Mouse (Mus musculus): ENCODE data around the gene Zfp367. TPM values are rescaled to one million over a fixed set of nuclear protein-coding genes. Genes with fewer than 3 reads are reported as not detected.

The Zfp367 gene
- total RNA-seq, 2 experiments from 2014 or later: 33.2 to 34.5 TPM

GRCm38 (mm10) chr13:64154651-64155050 is 1.6 kb upstream of the Zfp367 start:
- DNase-seq (ENCODE audit: low spot score): no peak

GRCm38 (mm10) chr13:64153751-64154267 is 807 bp upstream of the Zfp367 start:
- DNase-seq (ENCODE audit: low spot score): peak; percentile 50

- no peak for DNase-seq (ENCODE audit: low spot score)
Observed at GRCm38 (mm10) chr13:64152671-64153082, 325 bp downstream of the Zfp367 start.

- peak; percentile 86 for DNase-seq (ENCODE audit: low spot score)
Observed at GRCm38 (mm10) chr13:64152241-64152669, 747 bp downstream of the Zfp367 start.

- no peak for DNase-seq (ENCODE audit: low spot score)
Observed at GRCm38 (mm10) chr13:64150121-64150520, 2.9 kb downstream of the Zfp367 start.

GRCm38 (mm10) chr13:64129616-64130375 is 23.2 kb downstream of the Zfp367 start:
- peak; percentile 29 for DNase-seq (ENCODE audit: low spot score)

- DNase-seq (ENCODE audit: low spot score): peak; percentile 57
Observed at GRCm38 (mm10) chr13:64128858-64129615, 24.0 kb downstream of the Zfp367 start, which contains the start of gene Slc35d2. Slc35d2 (minus strand) TSS chr13:64129368.

- DNase-seq (ENCODE audit: low spot score): no peak
Observed at GRCm38 (mm10) chr13:64126316-64126715, 26.7 kb downstream of the Zfp367 start.

- DNase-seq (ENCODE audit: low spot score): no peak
Observed at GRCm38 (mm10) chr13:64124886-64125285, 28.1 kb downstream of the Zfp367 start.

GRCm38 (mm10) chr13:64123491-64124188 is 29.4 kb downstream of the Zfp367 start:
- DNase-seq (ENCODE audit: low spot score): no peak

- no peak for DNase-seq (ENCODE audit: low spot score)
Observed at GRCm38 (mm10) chr13:64120760-64121159, 32.2 kb downstream of the Zfp367 start.

GRCm38 (mm10) chr13:64117442-64117841 is 35.6 kb downstream of the Zfp367 start:
- no peak for DNase-seq (ENCODE audit: low spot score)

- DNase-seq (ENCODE audit: low spot score): no peak
Observed at GRCm38 (mm10) chr13:64110421-64110820, 42.6 kb downstream of the Zfp367 start.

- DNase-seq (ENCODE audit: low spot score): no peak
Observed at GRCm38 (mm10) chr13:64108381-64108850, 44.6 kb downstream of the Zfp367 start.

- DNase-seq (ENCODE audit: low spot score): no peak
Observed at GRCm38 (mm10) chr13:64107535-64107934, 45.5 kb downstream of the Zfp367 start.

GRCm38 (mm10) chr13:64107105-64107504 is 45.9 kb downstream of the Zfp367 start:
- DNase-seq (ENCODE audit: low spot score): no peak

- no peak for DNase-seq (ENCODE audit: low spot score)
Observed at GRCm38 (mm10) chr13:64105690-64106089, 47.3 kb downstream of the Zfp367 start.

GRCm38 (mm10) chr13:64100186-64100585 is 52.8 kb downstream of the Zfp367 start:
- peak; percentile 30 for DNase-seq (ENCODE audit: low spot score)

GRCm38 (mm10) chr13:64098992-64099391 is 54.0 kb downstream of the Zfp367 start:
- DNase-seq (ENCODE audit: low spot score): peak; percentile 7

GRCm38 (mm10) chr13:64093341-64093740 is 59.7 kb downstream of the Zfp367 start:
- DNase-seq (ENCODE audit: low spot score): peak; percentile 41

- no peak for DNase-seq (ENCODE audit: low spot score)
Observed at GRCm38 (mm10) chr13:64092752-64093151, 60.2 kb downstream of the Zfp367 start.
